Mouse (Mus musculus): ENCODE data around the gene Cfap300.

Gene Cfap300

DNA sequence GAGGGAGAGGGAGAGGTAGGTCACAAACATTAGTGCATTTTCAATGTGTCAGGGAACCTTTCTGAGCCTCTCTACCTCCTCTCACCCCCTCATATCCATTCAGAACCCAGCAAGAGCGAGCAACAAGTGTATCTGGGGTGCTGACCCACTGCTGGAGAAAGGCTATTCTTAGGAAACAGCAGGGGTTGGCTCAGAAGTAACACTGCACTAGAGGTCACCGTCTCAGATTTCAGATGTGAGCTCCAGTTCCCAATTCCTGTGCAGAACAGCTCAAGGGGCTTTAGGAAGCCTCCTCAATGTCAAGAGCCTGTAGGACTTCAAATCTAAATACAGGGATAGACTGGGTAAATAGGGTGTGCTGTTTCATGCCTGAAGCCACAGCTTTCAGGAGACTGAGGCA lies 59.0 kb downstream of the Cfap300 start:
- no peak for DNase-seq (ENCODE audit: low spot score in 2 of 2)

DNA sequence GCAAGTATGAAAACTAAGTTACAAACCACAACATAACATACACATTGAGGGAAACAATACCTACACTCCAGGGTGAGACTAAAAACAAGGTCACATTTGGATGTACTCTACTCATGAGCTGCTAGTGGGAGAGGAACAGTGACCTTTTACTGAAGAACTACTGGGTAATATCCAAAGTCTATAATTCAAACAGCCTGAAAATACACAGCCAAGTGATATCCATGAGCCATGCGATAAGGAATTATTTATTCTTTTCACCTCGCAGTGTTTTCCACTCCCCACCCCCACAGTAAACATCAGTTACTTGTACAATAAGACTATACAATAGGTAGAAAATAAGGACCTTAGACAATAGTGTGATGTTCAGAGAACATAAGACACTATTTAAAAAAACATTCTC lies 62.5 kb downstream of the Cfap300 start:
- DNase-seq (ENCODE audit: low spot score in 2 of 2) = no peak

DNA sequence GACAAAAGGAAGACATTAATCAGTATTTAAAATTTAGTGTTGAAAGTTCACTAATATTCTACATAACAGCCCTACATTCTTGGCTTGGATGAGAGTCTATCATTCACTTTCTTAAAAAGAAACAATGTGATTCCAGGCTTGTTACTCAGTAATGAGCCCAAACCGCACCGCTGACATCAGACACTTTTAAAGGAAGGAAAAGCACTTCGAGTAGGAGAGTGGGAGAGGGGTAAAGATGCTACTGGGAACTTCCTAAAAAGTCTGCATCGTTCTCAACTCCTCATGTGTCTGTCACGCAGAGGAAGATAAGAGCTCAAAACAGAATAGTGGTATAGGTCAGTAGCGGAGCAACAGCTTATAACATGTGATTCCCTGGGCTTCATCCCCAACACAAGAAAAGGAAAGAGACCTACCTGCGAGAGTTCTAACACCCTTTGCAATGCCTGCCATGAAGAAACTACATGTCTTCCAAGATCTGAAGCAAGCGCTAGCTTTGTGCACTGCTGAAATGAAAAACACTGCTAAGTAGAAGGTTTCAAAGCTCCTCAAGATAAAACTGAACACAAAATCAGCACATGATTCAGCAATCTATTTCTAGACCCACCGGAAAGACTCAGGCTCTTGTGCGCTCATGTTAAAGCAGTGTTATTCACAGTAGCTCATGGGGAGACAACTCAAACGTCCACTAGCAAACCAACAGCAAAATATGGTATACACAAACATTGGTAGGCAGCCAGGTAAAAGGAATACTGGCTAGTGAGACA lies 63.3 kb downstream of the Cfap300 start:
- no peak for DNase-seq (ENCODE audit: low spot score in 2 of 2)

DNA sequence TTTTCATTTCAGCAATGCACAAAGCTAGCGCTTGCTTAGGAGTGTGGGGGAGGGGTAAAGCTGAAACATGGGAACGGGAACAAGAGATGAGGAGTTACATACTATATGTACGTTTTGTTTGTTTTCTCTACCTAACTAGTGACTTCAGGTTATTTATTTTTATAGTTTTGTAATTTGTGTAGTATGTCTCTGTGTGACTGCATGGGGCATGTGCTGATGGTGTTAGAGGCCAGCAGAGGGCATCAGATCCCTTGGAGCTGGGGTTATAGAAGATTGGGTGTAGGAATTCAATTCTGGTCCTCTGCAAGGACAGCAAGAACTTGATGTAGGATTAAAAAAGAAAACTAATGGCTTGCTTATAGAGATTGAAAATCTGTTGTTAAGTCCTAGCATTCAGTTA lies 64.1 kb downstream of the Cfap300 start:
- no peak for DNase-seq (ENCODE audit: low spot score in 2 of 2)

DNA sequence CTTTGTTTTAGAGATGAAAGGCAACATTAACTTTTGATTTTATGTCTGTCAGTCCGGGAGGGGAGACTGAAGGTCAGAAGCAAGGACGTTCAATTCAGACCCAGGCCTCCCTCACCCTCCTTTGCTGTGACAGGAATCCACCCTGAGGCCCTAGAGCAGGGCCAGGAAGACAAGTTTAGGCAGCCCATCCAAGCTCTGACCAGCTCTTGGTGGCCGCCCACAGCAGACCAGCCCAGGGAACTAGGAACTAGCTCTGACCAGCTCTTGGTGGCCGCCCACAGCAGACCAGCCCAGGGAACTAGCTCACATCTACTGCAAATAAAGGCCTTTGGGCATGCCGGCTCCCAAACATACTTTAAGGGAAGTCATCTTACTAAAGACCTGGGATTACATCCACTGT lies 65.0 kb downstream of the Cfap300 start:
- no peak for DNase-seq (ENCODE audit: low spot score in 2 of 2)

DNA sequence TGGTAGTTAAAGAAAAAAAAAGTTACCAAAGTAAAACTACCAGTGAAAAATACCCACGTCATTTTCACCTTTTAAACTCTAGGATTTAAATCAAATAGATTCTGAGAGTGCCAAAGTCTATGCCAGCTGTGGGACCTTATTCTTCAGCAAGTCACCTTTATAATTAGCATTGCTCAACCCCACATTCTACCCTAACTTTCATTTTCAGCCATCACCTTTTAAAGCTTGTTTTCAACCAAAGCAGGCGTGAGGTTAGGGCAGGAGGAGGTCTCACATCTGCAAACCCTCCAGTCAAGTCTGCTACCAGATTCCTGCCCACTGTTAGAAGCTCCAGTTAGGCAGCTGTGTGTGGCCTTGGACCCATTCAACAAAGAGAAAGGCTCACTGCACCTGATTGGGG lies 70.6 kb downstream of the Cfap300 start:
- DNase-seq (ENCODE audit: low spot score in 2 of 2) = no peak

Measured in spleen, postnatal 10 days (tissue).